Mouse (Mus musculus): ENCODE results near the gene Ifna6. TPM values are rescaled to one million over a fixed set of nuclear protein-coding genes. Genes with fewer than 3 reads are reported as not detected.
A peak's percentile ranks its signal among the peaks of the same experiment; 100 is the strongest.

Ifna6 gene
- total RNA-seq, 2 experiments from 2014 or later: not detected

- DNase-seq: no peak
Observed at GRCm38 (mm10) chr4:88845334-88845733, 18.1 kb downstream of the Ifna6 start.

DNA sequence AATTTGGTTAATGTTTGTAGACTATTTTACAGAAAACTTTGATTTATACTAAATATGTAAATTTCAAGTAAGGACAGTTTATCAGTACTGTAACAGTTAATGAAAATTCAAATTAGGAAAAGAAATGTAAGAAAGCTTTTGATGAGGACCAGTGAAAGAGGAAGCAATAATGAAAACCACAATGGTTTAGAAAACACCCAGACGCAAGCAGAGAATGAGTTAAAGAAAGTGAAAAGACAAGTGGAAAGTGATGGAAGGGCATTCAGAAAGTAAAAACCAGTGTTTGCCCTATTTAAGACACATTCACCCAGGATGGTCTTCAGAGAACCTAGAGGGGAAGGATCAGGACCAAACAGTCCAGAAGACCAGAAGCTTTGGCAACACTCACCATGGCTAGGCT lies 22.5 kb downstream of the Ifna6 start, which contains the start of gene Ifna1:
Gene Ifna1 (plus strand): TSS at position 390 of the 400 bp plus-strand sequence.
- DNase-seq: no peak

DNA sequence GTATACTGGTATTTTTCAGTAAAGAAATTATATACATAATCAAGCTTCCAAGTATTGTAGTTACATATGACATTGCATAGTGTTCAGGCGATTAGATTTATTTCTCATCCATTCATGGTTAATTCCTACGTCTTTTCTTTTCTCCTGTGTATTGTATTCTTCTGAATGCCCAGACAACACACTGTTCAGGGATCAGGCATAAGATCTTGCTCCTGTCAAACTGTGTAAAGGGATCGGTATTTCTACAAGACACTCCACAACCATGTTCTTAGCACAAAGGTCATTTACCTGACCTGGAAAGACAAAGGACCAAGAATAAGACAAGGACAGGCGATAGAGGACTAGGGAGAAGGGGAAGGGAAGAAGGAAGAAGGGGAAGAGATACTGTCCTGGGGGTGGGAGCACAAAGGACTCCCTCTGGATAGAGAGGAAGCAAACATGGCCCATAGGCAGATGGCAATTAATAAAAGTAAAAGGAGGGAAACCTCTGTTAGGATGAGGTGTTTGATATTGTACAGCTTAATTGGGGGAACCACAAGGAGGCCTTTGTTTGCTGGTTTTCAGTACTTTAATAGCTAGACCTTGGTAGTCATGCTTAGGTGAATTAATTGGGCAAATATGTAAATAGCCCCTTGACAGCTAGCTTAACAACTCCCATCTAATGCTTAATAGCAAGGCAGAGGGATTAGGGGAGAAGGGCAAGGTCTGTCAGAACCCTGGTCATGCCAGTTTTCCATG lies 24.0 kb downstream of the Ifna6 start:
- DNase-seq: no peak

- DNase-seq: no peak
Observed at GRCm38 (mm10) chr4:88859214-88859613, 32.0 kb downstream of the Ifna6 start.

DNA sequence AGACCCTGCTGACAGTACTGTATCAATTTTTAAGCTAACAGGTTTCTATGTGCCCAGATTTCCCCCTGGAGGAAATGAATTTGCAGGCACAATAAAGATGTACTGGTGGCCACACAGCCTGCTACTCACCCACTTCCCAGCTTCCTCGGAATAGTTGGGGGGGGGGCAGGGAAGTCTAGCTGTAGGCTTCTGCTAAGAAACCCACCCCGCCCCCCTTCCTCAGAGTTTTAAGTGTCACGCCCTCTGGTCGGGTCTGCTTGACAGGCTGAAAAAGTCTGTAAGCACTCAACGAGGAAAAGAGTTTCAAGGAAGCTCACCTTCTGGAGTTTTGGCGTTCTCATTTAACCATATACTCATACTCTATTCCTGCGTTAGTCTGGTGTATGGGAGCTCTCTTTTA lies 36.1 kb downstream of the Ifna6 start:
- no peak for DNase-seq

DNA sequence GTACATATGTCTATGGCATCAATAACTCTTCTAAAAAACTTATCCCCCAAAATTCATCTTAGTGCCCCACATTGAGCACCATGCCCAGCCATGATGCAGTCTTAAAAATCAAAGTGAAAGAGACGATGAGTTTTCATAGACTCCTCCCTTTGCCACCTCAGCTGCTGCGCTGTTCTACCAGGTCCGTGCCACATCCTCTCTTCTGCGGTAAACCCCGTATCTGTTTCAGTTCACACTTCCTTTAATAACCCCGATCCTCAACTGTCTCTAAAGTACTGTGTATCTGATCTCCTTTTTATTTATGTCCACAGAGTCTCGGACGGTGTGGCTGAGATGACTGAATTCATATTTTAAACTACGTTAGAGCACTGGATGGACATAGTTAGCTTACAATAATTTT lies 37.4 kb downstream of the Ifna6 start:
- no peak for DNase-seq

DNA sequence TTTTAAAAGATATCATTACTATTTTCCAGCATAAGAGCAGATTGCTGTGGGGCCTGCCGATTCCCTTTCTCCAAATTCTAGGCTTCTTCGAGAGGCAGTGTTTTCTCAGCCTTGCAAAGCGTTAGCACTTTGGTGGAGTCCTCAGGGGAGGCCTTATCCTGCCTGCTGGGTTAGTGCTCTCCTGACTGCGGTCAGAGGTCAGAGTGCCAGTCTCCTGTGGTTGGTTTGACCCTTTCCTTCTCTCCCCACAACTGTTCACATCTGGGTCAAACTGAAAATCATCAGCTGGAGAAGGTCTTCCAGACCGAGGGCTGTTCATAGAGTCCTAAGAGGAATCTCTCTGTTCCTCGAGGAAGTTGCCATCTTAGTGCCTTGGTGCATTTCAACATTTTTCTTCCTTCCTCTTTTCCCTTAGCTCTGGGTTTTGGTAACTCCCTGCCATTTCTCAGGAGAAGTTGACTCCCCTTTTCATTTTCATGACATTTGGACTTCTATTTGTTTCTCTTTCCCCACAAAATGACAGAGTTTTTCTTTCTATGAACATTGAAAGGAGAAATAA lies 37.9 kb downstream of the Ifna6 start:
- no peak for DNase-seq

- DNase-seq: peak; percentile 32
Observed at GRCm38 (mm10) chr4:88867366-88867925, 40.2 kb downstream of the Ifna6 start.

DNA sequence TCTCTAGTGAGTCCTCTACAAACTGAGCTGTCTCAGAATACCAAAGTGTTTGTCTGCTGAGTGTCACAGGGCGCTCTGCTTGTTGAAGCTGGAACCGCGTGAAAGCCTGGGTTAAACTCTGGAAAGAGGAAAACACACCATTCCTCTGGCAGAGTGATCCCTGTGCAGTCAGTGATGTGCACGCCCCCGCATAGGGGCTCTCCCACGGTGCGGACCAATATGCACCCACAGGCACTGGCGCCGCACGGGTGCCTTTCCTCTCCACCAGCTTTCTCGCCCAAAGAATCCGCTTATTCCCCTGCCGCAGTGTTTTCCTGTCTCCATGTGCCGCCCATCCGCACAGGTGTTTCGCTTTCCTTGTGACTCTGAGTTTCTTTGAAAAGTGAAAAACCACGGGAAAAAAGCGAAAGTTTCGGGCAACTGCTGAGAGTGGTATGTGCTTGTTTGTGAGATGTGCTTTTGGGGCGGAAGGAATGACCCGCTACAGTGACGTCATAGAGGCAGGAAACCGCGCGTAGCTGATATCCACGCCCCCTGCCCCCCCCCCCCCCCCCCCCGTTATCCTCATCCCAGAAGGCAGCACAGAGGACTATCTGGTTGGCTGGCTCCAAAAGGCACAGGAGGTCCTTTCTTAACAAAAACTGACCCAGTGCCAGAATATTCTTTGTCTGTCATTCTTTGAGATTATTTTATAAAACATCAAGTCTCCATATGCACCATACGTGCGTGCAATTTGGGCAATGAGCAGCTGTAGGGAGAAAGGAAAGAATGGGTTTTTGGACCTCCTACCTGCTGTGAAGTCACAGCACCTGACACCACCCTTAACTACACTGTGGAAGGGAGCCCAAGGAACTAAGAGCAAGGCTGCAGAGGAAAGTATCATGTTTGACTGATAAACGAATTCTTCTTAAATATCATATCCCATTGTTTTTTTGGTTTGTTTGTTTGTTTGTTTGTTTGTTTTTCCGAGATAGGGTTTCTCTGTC lies 41.0 kb downstream of the Ifna6 start:
- no peak for DNase-seq

DNA sequence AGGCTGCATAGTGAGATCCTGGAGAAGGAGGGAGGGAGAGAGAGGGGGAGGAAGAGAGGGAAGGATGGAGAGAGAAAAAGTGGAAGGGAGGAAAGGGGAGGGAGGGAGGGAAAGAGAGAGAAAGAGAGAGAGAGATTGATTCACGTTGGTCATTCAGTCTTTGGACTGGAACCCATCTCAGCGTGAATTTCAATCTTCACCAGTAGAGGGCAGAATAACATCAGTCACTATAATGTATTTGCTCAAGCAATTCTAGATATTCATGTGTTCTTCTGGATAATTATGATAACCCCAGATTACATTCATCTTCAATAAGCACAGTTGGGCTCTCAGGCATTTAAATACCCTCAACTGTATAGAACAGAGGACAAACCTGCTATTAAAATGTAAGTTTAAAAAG lies 45.5 kb downstream of the Ifna6 start:
- DNase-seq: no peak

DNA sequence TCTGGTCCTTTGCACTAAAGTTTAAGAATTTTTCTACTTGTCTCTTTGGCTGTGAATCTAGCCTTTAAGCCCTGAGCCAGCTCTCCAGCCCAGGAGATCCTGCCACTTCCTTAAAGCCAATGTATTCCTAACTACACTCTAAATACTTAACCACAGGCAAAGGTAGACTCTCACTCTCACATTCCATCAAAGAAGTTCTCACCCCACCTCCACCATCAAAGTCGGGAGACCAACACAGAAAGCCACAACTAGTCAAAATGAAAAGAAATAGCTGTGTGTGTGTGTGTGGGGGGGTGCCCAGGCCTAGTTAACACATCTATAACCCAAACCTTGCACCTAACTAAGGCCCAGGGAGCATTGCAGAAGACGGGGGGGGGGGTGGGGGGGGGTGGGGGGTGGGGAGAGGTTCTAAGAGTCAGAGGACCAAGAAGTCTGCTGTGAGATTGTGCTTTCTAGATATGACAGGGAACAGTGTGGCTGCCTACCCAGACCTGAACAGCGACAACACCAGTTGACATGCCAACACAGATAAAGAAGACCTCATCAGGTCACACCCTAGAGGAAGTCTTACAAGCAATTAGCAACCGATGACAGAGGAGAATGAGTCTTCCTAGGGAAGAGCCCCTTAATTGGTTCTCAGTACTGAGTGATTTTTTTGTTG lies 48.3 kb downstream of the Ifna6 start:
- DNase-seq: no peak

- no peak for DNase-seq
Observed at GRCm38 (mm10) chr4:88876520-88876919, 49.3 kb downstream of the Ifna6 start.

Other genes starting within 250 kb of the Ifna6 start
- gene Ifna9, start 235.0 kb upstream of the Ifna6 start, total RNA-seq (2021): not detected
- not detected for gene Ifna12, start 224.0 kb upstream of the Ifna6 start, total RNA-seq (2021)
- not detected for gene C87499, start 193.0 kb upstream of the Ifna6 start, total RNA-seq (2021)
- gene Ifna13, start 183.0 kb upstream of the Ifna6 start, total RNA-seq (2021): not detected
- gene Ifna16, start 150.5 kb upstream of the Ifna6 start, total RNA-seq (2021): not detected
- gene Ifna2, start 143.5 kb upstream of the Ifna6 start, total RNA-seq (2021): not detected
- gene Ifnab, start 136.1 kb upstream of the Ifna6 start, total RNA-seq (2021): not detected
- gene Gm26566, start 105.6 kb upstream of the Ifna6 start, total RNA-seq (2021): under 1 TPM; 0.26 to 0.43 TPM
- gene Klhl9, start 105.0 kb upstream of the Ifna6 start, total RNA-seq (2021): 10 to 100 TPM; 45.1 to 47.2 TPM
- not detected for gene Gm13271, start 72.5 kb upstream of the Ifna6 start, total RNA-seq (2021)
- gene Gm13283, start 67.3 kb upstream of the Ifna6 start, total RNA-seq (2021): not detected
- gene Gm13290, start 53.6 kb upstream of the Ifna6 start, total RNA-seq (2021): not detected
- gene Gm13289, start 50.5 kb upstream of the Ifna6 start, total RNA-seq (2021): not detected
- not detected for gene Gm13272, start 47.6 kb upstream of the Ifna6 start, total RNA-seq (2021)
- not detected for gene Ifnz, start 45.3 kb upstream of the Ifna6 start, total RNA-seq (2021)
- gene Gm13276, start 41.7 kb upstream of the Ifna6 start, total RNA-seq (2021): not detected
- not detected for gene Gm13277, start 38.8 kb upstream of the Ifna6 start, total RNA-seq (2021)
- not detected for gene Gm13278, start 35.9 kb upstream of the Ifna6 start, total RNA-seq (2021)
- gene Gm13275, start 32.9 kb upstream of the Ifna6 start, total RNA-seq (2021): not detected
- gene Gm13279, start 30.0 kb upstream of the Ifna6 start, total RNA-seq (2021): not detected
- not detected for gene Gm13285, start 27.8 kb upstream of the Ifna6 start, total RNA-seq (2021)
- not detected for gene Gm13287, start 24.2 kb upstream of the Ifna6 start, total RNA-seq (2021)
- gene Gm13288, start 21.9 kb upstream of the Ifna6 start, total RNA-seq (2021): not detected
- gene Ifna7, start 11.2 kb upstream of the Ifna6 start, total RNA-seq (2021): not detected
- gene Ifna11, start 7.5 kb upstream of the Ifna6 start, total RNA-seq (2021): not detected
- not detected for gene Ifna5, start 8.1 kb downstream of the Ifna6 start, total RNA-seq (2021)
- gene Ifna4, start 14.4 kb downstream of the Ifna6 start, total RNA-seq (2021): not detected
- not detected for gene Ifna1, start 22.7 kb downstream of the Ifna6 start, total RNA-seq (2021)
- gene Ifne, start 52.8 kb downstream of the Ifna6 start, total RNA-seq (2021): not detected

Measured in gastrocnemius, postnatal 25 days (tissue).